Mouse (Mus musculus): ENCODE measurements around the gene Itgb1. TPM values are rescaled to one million over a fixed set of nuclear protein-coding genes. Genes with fewer than 3 reads are reported as not detected.
A peak's percentile ranks its signal among the peaks of the same experiment; 100 is the strongest.

Gene Itgb1
- polyA plus RNA-seq, 1 experiment from 2014 or later, result 90.9 TPM

DNA sequence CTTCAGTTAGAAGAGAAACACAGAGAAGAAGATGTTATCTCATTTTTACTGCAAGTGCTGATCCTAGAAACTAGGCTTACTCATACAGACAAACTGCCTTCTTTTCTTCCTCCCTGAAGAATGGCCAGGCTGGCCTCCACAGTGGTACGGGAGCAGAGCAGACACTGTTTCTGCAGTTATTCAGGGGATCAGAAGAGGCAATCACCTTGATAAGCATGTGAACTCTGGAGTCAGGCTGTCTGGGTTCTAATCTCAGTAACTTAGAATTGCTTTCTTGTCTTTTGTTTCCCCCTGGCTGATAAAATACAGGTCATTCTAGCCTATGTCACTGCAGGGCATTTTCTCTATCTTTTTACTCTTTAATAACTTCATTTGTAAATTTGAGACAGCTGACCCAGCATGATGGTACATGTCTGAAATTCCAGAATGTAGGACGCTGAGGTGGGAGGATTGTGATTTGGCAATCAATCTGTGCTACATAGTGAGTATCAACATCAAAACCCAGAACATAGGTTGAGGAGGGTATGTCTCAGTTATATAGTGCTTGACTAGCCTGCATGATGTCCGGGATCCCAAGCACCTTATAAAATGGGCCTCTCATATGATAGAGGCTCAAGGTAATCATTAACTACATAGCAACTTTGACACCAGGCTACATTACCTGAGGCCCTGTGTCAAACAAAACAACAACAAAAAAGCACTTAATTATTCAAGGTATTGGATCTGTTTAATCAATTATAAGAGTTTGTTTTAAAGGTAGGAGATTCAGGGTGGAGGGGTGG, 9.4 kb upstream of the Itgb1 start:
- Histone ChIP-seq H3K4me1 (ENCODE audit: control insufficient read depth, insufficient read depth, low read length) (no peaks in the 10 kb centered on the region), H3K27ac (replicated peaks; ENCODE audit: low read depth, low read length) (no peak overlapping the region), H3K4me2 (ENCODE audit: low read length) (no peak overlapping the region), H3K9me3 (ENCODE audit: control insufficient read depth, low read length) (no peaks in the 10 kb centered on the region), H3K27me3 (ENCODE audit: control insufficient read depth, insufficient read depth, low read length) (no peaks in the 10 kb centered on the region), H3K4me3 (replicated peaks; ENCODE audit: low read depth, low read length) (no peak overlapping the region), H3K36me3 (ENCODE audit: control insufficient read depth, insufficient read depth, low read length) (no peaks in the 10 kb centered on the region), H3K9ac (replicated peaks; ENCODE audit: low read length) (no peak overlapping the region)
- no peak for DNase-seq
- 88% methylated on average over 3 of the region's 3 CpGs for WGBS
- no peak for ATAC-seq (ENCODE audit: low FRiP score, low TSS enrichment)

DNA sequence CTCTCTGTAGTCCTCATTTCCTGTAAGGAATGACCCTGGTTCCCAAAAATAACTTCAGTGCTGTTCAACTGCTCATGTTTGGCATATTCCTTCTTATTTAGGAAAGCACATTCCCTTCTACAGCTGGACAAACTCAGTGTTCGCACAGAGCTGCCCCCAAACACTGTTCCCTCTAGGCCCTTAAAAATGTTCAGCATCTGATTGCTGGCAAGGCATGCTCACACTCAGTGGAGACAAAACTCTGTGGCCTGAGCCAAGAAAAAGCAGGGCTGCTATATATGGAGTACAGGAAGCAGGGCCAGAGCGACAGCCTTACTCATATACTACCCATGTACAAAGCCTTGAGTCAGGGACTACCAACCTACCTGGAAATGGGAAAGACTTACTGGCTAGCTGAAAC, 5.5 kb upstream of the Itgb1 start:
- Histone ChIP-seq H3K4me1 (ENCODE audit: control insufficient read depth, insufficient read depth, low read length) (0 out of 2 replicates have a peak, but pooled peaks cover 4% of the 10 kb centered on the region), H3K27ac (replicated peaks; ENCODE audit: low read depth, low read length) (no peak overlapping the region), H3K36me3 (ENCODE audit: control insufficient read depth, insufficient read depth, low read length) (no peaks in the 10 kb centered on the region), H3K9ac (replicated peaks; ENCODE audit: low read length) (no peak overlapping the region), H3K27me3 (ENCODE audit: control insufficient read depth, insufficient read depth, low read length) (no peaks in the 10 kb centered on the region), H3K4me3 (replicated peaks; ENCODE audit: low read depth, low read length) (no peak overlapping the region), H3K4me2 (ENCODE audit: low read length) (no peak overlapping the region), H3K9me3 (ENCODE audit: control insufficient read depth, low read length) (no peaks in the 10 kb centered on the region)
- ATAC-seq (ENCODE audit: low FRiP score, low TSS enrichment) (no peak), DNase-seq (no peak)
- 91% methylated on average over 2 of the region's 2 CpGs for WGBS

DNA sequence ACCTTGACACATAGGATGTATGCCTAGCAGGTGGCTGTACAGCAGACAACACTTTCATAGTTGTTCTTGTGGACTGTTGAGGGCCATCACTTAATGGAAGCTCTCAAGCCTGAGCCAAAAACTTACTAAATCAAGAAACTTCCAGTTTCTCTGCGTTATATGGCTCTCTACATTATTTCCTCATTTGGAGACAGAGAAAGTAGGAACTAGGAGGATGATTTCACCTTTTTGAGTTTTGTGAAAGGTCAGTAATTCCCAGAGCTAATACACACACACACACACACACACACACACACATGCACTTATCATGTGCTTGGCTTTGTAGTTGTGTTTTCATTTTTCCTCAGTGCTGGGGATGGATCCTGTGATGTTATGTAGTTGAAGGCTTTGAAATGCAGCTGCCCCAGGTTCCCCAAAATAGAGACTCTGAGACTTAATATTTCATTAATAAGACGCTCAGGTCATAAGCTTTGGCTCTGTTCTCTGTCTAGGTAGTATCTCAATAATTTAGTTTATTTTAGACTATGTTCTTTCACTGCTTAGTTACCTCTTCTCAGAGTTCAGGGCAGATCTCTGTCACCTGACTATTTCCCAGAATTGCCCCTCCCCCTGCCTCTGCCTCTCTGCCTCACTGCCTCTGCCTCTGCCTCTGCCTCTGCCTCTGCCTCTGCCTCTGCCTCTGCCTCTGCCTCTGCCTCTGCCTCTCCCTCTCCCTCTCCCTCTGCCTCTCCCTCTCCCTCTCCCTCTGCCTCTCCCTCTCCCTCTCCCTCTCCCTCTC, 4.7 kb upstream of the Itgb1 start:
- Histone ChIP-seq H3K9me3 (ENCODE audit: control insufficient read depth, low read length) (no peaks in the 10 kb centered on the region), H3K4me3 (replicated peaks; ENCODE audit: low read depth, low read length) (no peak overlapping the region), H3K27me3 (ENCODE audit: control insufficient read depth, insufficient read depth, low read length) (no peaks in the 10 kb centered on the region), H3K4me1 (ENCODE audit: control insufficient read depth, insufficient read depth, low read length) (0 out of 2 replicates have a peak, but pooled peaks cover 4% of the 10 kb centered on the region), H3K36me3 (ENCODE audit: control insufficient read depth, insufficient read depth, low read length) (no peaks in the 10 kb centered on the region), H3K4me2 (ENCODE audit: low read length) (no peak overlapping the region), H3K9ac (replicated peaks; ENCODE audit: low read length) (no peak overlapping the region), H3K27ac (replicated peaks; ENCODE audit: low read depth, low read length) (no peak overlapping the region)
- ATAC-seq (ENCODE audit: low FRiP score, low TSS enrichment), result no peak
- 97% methylated on average over 2 of the region's 2 CpGs for WGBS
- no peak for DNase-seq

DNA sequence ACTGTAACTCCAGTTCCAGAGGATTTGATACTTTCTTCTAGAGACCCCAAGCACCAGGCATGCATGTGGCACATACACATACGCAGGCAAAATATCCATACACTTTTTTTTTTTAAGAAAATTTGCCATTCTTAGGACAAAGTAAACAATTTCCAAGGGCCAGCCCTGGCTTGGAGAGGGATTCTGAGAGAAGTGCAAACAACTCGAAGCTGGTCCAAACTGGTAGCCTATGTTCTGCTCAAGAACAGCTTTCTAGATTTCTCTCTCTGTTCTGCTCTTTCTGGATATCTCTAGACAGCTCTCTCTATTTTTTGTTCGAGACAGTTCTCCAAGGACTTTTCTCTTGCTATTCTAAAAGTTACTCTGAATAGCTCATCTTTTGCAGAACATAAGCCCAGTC, 3.5 kb upstream of the Itgb1 start:
- H3K4me1 ChIP-seq (ENCODE audit: control insufficient read depth, insufficient read depth, low read length), result peaks cover 4% of the 10 kb centered on the region
- ATAC-seq (ENCODE audit: low FRiP score, low TSS enrichment) (no peak), DNase-seq (no peak)
- no peaks in the 10 kb centered on the region for H3K9me3 ChIP-seq (ENCODE audit: control insufficient read depth, low read length)
- H3K4me3 ChIP-seq (replicated peaks; ENCODE audit: low read depth, low read length), result no peak overlapping the region
- no peak overlapping the region for H3K4me2 ChIP-seq (ENCODE audit: low read length)
- H3K36me3 ChIP-seq (ENCODE audit: control insufficient read depth, insufficient read depth, low read length), result no peaks in the 10 kb centered on the region
- no peaks in the 10 kb centered on the region for H3K27me3 ChIP-seq (ENCODE audit: control insufficient read depth, insufficient read depth, low read length)
- 94% methylated on average over 3 of the region's 3 CpGs for WGBS
- H3K9ac ChIP-seq (replicated peaks; ENCODE audit: low read length), result no peak overlapping the region
- H3K27ac ChIP-seq (replicated peaks; ENCODE audit: low read depth, low read length), result no peak overlapping the region

DNA sequence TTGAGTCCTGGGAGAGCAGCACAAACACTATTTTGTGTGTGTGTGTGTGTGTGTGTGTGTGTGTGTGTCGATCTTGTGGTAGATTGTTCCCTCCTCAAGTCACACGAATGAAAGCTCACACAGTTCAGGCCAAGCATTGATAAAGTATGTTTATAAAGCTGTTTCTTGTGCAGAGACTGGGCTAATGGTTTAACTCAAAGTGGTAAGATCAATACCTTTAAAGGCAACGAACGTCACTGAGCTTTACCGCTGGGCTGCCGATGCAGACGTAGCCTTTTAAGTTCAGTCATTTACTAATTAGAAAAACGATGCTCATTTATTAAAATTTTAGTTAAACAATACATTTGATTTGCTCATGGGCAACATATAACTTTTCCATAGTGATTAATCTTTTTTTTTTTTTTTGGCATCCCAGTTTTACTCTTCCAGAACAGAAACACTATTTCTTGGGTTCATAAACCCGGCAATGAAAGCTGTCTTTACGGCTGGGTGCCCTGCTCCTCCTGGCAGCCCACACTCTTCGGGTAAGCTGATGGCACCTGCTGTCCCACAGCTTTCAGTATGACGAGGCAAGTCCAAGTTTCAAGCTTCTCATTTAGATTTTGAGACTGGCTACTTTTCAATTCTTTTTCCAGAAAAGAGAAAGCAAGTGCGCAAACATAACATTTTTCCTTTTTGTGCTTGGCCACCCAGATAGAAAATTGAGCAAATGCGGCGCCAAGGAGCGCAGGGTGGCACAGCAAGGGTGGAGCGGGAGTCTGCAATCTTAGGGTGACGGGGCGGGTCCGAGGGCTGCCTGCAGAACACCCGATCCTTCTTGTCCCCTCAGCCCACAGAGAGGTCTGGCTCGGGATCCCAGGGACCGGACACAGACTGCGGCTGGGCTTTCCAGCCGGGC, 596 bp upstream of the Itgb1 start:
- DNase-seq, result peak; percentile 61
- peak overlapping the region; percentile 100 for H3K27ac ChIP-seq (replicated peaks; ENCODE audit: low read depth, low read length)
- no peaks in the 10 kb centered on the region for H3K36me3 ChIP-seq (ENCODE audit: control insufficient read depth, insufficient read depth, low read length)
- 7% methylated on average over 25 of the region's 25 CpGs for WGBS
- peak overlapping the region; percentile 74 for H3K4me2 ChIP-seq (ENCODE audit: low read length)
- no peaks in the 10 kb centered on the region for H3K9me3 ChIP-seq (ENCODE audit: control insufficient read depth, low read length)
- peaks cover 19% of the 10 kb centered on the region for H3K4me1 ChIP-seq (ENCODE audit: control insufficient read depth, insufficient read depth, low read length)
- peak overlapping the region; percentile 93 for H3K4me3 ChIP-seq (replicated peaks; ENCODE audit: low read depth, low read length)
- no peaks in the 10 kb centered on the region for H3K27me3 ChIP-seq (ENCODE audit: control insufficient read depth, insufficient read depth, low read length)
- H3K9ac ChIP-seq (replicated peaks; ENCODE audit: low read length), result peak overlapping the region; percentile 99
- peak; percentile 53; the same call in 1 of the 2 replicates for ATAC-seq (ENCODE audit: low FRiP score, low TSS enrichment)

DNA sequence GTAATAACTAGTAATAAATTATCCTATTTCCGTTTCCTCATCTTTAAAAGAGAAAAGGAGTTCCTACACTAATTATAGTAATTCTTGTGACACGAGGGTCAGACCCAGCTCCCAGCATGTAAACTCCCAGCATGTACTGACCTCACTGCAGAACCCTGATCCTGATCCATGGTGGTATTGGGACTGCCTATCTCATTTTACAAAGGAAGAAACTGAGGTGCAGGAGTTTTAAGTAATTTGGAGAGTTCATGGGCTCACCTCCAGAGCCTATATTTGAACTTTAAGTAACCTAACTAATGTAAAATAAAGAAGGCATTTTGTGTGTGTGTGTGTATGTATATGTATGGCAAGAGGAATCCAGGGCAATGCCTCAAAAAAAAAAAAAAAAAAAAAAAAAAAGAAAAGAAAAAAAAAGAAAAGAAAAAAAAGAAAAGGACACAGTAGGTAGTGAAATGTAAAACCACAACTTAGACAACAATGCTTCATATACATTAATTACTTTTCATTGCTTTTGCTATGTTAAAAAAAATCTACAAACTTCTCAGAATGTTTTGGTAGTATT, 1.1 kb downstream of the Itgb1 start:
- peak overlapping the region; percentile 100 for H3K27ac ChIP-seq (replicated peaks; ENCODE audit: low read depth, low read length)
- no peaks in the 10 kb centered on the region for H3K27me3 ChIP-seq (ENCODE audit: control insufficient read depth, insufficient read depth, low read length)
- 0% methylated on average over 2 of the region's 2 CpGs for WGBS
- ATAC-seq (ENCODE audit: low FRiP score, low TSS enrichment), result no peak
- H3K9me3 ChIP-seq (ENCODE audit: control insufficient read depth, low read length), result no peaks in the 10 kb centered on the region
- H3K4me3 ChIP-seq (replicated peaks; ENCODE audit: low read depth, low read length), result peak overlapping the region; percentile 93
- H3K4me2 ChIP-seq (ENCODE audit: low read length), result peak overlapping the region; percentile 74
- H3K36me3 ChIP-seq (ENCODE audit: control insufficient read depth, insufficient read depth, low read length), result no peaks in the 10 kb centered on the region
- peak overlapping the region; percentile 99 for H3K9ac ChIP-seq (replicated peaks; ENCODE audit: low read length)
- peaks cover 27% of the 10 kb centered on the region for H3K4me1 ChIP-seq (ENCODE audit: control insufficient read depth, insufficient read depth, low read length)
- no peak for DNase-seq

DNA sequence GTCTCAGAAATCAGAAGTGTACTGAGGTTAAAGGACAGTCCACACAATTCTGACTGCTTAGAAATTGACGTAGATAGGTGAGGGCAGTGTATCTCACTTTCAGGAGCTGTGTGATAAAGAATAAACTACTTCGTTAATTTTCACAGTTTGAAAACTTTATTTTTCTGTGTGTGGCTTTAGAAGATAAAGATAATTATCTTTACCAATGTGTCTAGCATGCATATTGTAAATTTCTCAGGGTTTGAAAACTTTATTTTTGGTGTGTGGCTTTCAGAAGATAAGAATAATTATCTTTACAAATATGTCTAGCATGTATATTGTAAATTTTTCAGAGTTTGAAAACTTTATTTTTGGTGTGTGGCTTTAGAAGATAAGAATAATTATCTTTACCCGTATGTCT, 3.2 kb downstream of the Itgb1 start:
- Histone ChIP-seq H3K9me3 (ENCODE audit: control insufficient read depth, low read length) (no peaks in the 10 kb centered on the region), H3K36me3 (ENCODE audit: control insufficient read depth, insufficient read depth, low read length) (no peaks in the 10 kb centered on the region), H3K4me2 (ENCODE audit: low read length) (no peak overlapping the region), H3K27ac (replicated peaks; ENCODE audit: low read depth, low read length) (no peak overlapping the region), H3K4me3 (replicated peaks; ENCODE audit: low read depth, low read length) (no peak overlapping the region), H3K9ac (replicated peaks; ENCODE audit: low read length) (no peak overlapping the region), H3K27me3 (ENCODE audit: control insufficient read depth, insufficient read depth, low read length) (no peaks in the 10 kb centered on the region), H3K4me1 (ENCODE audit: control insufficient read depth, insufficient read depth, low read length) (peaks cover 30% of the 10 kb centered on the region)
- no peak for ATAC-seq (ENCODE audit: low FRiP score, low TSS enrichment)
- DNase-seq, result no peak
- WGBS, result 85% methylated on average over 3 of the region's 3 CpGs

DNA sequence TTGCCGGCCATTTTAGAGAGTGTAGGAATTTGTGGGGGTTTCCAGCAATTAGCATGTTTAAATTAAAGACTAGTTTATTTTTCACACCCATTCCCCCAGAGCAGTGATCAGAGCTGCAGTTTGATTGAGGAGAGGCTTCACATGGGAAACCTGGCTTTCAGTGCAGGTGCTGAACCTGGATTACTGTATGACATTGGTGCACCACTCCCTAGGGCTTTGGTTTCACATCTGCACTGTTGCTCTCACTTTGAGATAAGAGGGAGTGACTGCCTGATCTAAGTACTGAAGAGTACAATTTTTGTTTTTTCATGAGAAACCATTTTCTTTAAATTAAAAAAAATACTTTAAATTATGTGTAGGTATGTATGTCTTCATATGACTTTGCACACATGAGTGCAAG, 4.6 kb downstream of the Itgb1 start:
- DNase-seq, result no peak
- Histone ChIP-seq H3K27ac (replicated peaks; ENCODE audit: low read depth, low read length) (no peak overlapping the region), H3K4me1 (ENCODE audit: control insufficient read depth, insufficient read depth, low read length) (peaks cover 29% of the 10 kb centered on the region), H3K4me2 (ENCODE audit: low read length) (no peak overlapping the region), H3K36me3 (ENCODE audit: control insufficient read depth, insufficient read depth, low read length) (no peaks in the 10 kb centered on the region), H3K4me3 (replicated peaks; ENCODE audit: low read depth, low read length) (no peak overlapping the region), H3K9ac (replicated peaks; ENCODE audit: low read length) (no peak overlapping the region), H3K9me3 (ENCODE audit: control insufficient read depth, low read length) (no peaks in the 10 kb centered on the region), H3K27me3 (ENCODE audit: control insufficient read depth, insufficient read depth, low read length) (no peaks in the 10 kb centered on the region)
- WGBS, result 85% methylated on average over 1 of the region's 1 CpGs
- no peak for ATAC-seq (ENCODE audit: low FRiP score, low TSS enrichment)

All from midbrain, embryonic 14.5 days (tissue).